Comparison of ENCODE assay signal across 8 mouse cellular contexts in genomic region chr19:14435681-14436376, GRCm38 (mm10).
DNase-seq lines count a peak whose midpoint lies in the region; ATAC-seq lines count a peak whose summit lies in the region.

No protein-coding gene starts in this region.

- H3K27me3 ChIP-seq in neural tube, embryonic 11.5 days (ENCODE audit: control insufficient read depth, insufficient read depth, low read length): no peaks in the 10 kb centered on the region
- no peaks in the 10 kb centered on the region for H3K27me3 ChIP-seq in hindbrain, embryonic 16.5 days (replicated peaks; ENCODE audit: control insufficient read depth, insufficient read depth, low read length)

- H3K4me2 ChIP-seq in neural tube, embryonic 11.5 days (ENCODE audit: low read depth): no peak overlapping the region
- peak overlapping the region; percentile 19 for H3K4me2 ChIP-seq in hindbrain, embryonic 16.5 days (ENCODE audit: low read length)

- ATAC-seq in neural tube, embryonic 11.5 days (ENCODE audit: insufficient read depth, low FRiP score, low TSS enrichment): peak; percentile 41; the same call in 1 of the 2 replicates
- ATAC-seq in hindbrain, embryonic 16.5 days: peak; percentile 92

- WGBS in neural tube, embryonic 11.5 days: 27% methylated on average over 14 of the region's 14 CpGs
- WGBS in hindbrain, embryonic 16.5 days: 15% methylated on average over 14 of the region's 14 CpGs

- H3K27ac ChIP-seq in neural tube, embryonic 11.5 days (ENCODE audit: low read depth, low read length): no peak overlapping the region
- H3K27ac ChIP-seq in hindbrain, embryonic 16.5 days (ENCODE audit: low read depth, low read length): peak overlapping the region; percentile 39

- no peak overlapping the region for H3K4me3 ChIP-seq in neural tube, embryonic 11.5 days (ENCODE audit: low read depth, low read length)
- no peak overlapping the region for H3K4me3 ChIP-seq in hindbrain, embryonic 16.5 days (ENCODE audit: low read length)

- no peak overlapping the region for H3K9ac ChIP-seq in neural tube, embryonic 11.5 days (ENCODE audit: low read length)
- no peak overlapping the region for H3K9ac ChIP-seq in hindbrain, embryonic 16.5 days (ENCODE audit: low read depth, low read length)

- no peaks in the 10 kb centered on the region for H3K9me3 ChIP-seq in neural tube, embryonic 11.5 days (ENCODE audit: control insufficient read depth, low read length)
- no peaks in the 10 kb centered on the region for H3K9me3 ChIP-seq in hindbrain, embryonic 16.5 days (ENCODE audit: control insufficient read depth, low read length)

- H3K4me1 ChIP-seq in neural tube, embryonic 11.5 days (ENCODE audit: control insufficient read depth, insufficient read depth, low read length): no peaks in the 10 kb centered on the region
- H3K4me1 ChIP-seq in hindbrain, embryonic 16.5 days (ENCODE audit: control insufficient read depth, insufficient read depth, low read depth, low read length): peaks cover 6% of the 10 kb centered on the region

- no peak for DNase-seq in neural tube, embryonic 11.5 days (ENCODE audit: low spot score)
- DNase-seq in neural tube, embryonic 10.5 days (ENCODE audit: extremely low spot score, low spot score): no peak
- peak; percentile 73 for DNase-seq in lung, postnatal 10 days
- DNase-seq in urinary bladder, adult 2 months (ENCODE audit: low spot score): no peak
- no peak for DNase-seq in testis, postnatal 14 days (ENCODE audit: low spot score)
- no peak for DNase-seq in kidney, adult 11 months
- DNase-seq in ovary, postnatal 14 days (ENCODE audit: low spot score): no peak

- no peaks in the 10 kb centered on the region for H3K36me3 ChIP-seq in neural tube, embryonic 11.5 days (ENCODE audit: control insufficient read depth, insufficient read depth, low read length)
- H3K36me3 ChIP-seq in hindbrain, embryonic 16.5 days (ENCODE audit: control insufficient read depth, insufficient read depth, low read length): no peaks in the 10 kb centered on the region
